Mouse (Mus musculus) adrenal gland (tissue): ENCODE results near the gene Lin28b.

ENCODE experiments used
- intact Hi-C: fragments of 180-260 bp; cut with DNase I; formaldehyde crosslinking; loops from one replicate; pipeline ENCODE4 v1.15.1; 2025

Gene Lin28b

GRCm38 (mm10) chr10:45328196-45329000 is 157.8 kb downstream of the Lin28b start:
- intact Hi-C loops = no loop called here
